Mouse (Mus musculus) urinary bladder, postnatal 25 days (tissue): ENCODE data around the gene Plch2.

Experiments
- DNase-seq: peaks from one replicate; pipeline ENCODE4 v3.0.0; 2022; ENCODE audit warnings: low spot score

The Plch2 gene

DNA sequence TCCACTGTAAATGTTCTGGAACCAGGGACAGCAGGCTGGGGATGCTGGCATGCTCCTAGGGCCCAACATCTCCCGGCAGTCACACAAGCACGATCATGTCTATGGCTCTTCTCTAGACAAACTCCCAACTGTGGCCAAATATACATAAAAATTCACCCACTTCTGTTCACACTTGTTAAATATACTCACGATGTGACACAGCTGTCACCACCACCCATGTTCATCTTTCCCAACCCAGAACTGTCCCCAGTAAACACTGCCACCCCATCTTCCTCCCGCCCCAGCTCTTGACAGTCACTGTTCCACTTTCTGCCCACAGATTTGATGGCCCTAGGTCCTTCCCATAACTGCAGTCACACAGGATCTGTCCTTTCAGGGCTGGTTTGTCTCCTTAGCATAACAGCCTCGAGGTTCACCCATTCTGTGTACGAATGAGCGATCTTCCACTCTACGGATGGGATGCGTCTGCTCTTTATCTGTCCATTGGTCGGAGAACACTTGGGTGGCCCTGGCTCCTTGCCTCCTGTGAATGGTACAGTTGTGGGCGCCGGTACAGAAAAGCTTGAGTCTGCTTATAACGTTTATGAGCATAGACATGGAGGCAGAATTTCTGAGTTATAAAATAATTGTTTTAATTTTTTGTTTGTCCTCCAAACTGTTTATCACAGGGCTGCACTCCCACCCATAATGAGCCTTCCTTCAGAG is 99.1 kb downstream of the Plch2 start:
- no peak for DNase-seq

DNA sequence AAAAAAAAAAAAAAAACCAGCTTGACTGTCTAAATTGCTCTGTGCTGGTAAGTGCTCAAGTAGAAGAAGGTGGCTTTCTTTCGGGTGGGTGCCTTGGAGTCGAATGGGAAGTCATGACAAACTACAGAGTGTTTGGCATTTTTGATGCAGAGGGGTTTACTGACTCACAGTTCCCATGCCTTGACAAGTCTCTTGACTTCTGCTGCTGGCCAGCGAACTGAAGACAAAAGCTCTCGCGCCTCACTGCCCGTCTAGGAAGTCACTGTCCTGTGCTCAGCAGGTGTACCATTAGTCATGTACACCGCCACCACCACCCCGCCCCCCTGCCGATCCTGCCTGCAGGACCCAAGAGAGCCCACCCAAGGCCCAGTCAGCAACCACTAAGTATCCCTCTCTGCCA is 100.0 kb downstream of the Plch2 start:
- DNase-seq: no peak

DNA sequence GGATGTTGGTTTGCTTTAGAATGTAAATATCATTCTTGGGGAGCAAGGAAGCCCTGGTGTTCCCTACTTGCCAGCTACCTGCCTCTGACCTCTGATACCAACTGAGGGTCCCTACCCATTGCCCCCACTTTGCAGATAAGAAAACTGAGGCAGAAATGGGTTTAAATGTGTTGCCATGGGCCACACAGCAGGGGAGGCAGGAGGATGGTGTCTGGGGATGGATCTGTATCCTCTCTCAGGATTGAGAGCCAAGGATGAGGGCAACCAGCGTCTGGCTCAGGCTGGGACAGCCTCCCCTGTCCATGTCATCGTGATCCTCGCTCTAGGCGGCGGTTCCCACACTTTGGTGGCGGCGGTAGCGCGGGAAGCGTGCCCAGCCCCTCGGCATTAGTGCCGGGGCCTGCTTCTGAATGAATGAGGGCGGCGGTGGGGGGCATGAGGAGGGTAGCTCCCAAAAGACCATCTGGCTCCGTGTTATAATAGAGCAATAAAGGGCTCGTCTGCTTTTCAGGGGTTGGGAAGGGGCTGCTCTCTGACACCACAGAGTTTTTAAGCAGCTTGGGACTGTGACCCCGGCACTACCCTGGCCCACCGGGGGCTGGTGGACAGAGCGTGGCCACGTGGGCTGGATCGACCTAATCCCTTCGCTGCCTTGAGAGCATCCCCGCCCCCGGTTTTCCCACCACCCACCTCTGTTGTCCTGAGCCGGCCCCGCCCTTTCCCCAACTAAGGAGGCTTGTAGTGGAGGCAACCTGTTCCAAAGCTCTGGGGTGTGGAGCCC is 103.9 kb downstream of the Plch2 start:
- DNase-seq: no peak

DNA sequence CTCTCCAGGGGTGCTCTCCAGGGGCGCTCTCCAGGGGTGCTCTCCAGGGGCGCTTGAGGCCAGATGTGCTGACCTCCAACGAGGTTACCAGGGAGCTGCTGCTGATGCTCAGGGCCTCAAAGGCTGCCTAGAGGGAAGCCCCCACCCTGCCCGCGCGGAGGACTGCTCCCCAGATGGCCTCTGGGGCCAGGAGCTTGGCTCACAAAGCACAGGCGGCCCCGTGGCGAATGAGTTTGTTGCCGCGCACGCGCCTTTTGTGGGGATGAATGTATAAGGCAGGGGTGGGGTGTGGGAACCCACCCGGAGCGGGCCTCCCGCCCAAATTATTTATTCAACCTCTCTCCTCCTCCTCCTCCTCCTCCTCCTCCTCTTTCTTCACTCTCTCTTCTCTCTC is 107.0 kb downstream of the Plch2 start:
- no peak for DNase-seq

DNA sequence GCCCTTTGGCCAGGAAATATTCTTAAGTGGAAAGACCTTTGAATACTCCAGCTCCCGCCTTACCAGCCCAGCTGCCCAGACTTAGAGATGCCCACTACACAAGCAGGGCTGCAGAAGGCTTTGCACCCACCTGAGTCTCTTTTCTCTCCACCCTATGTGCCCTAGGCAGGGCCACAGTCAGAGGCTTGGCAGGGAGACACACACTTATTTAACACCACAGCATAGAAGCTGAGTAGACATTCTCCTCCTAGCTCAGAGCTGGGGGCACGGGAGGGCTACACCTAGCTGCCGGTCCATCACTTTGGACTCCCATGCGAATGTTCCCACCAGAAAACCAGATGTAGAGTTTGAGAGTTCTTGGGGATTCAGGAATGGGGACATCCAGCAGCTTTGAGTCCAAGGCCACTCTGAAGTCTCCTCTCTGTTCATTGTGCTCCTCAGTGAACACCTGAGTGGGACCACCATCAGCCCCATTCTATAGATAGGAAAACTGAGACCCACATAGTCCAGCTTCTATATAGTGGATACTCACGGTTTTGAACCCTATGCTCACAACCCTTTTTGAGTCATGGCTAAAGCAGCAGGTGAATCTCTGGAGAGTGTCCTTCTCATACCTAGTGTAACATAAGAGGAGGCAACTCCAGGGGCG is 107.5 kb downstream of the Plch2 start:
- DNase-seq: no peak

DNA sequence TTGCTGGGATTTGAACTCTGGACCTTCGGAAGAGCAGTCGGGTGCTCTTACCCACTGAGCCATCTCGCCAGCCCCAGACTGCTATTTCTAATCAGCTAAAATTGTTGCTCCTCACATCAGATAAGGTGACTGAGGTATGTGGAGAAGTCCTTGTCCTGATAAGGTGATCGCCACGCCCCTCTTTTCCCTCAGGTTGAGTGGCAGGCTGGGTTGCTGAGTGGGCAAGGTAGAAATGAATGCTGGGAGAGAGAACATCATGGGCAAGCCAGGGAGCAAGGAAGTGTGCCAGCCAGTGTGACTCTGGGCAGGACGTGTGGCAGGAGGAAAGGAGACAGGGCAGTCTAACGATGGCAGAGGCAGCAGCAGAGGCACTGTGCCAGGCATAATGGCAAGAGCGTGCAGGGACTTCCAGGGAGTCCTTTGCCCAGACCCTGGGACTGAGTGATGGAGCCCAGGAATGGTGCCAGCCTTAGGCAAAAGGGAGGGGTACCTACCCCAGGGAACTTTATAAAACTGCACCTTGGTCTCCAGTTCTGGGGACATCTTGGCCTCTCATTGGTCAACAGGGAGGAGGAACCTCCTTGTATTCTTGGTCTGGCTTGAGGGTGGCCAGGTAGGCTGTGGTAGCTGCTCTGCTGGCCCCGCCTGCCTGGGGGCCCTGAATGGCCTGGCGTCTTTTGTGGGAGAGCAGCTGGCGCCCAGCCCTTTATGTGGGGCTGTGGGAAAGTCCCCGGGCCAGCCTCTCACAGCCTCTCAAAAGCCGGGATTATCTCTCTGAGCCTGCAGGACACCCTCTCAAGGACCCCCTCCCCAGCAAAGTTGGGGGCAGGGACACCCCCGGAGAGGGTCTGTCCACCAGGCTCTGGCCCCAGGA is 108.3 kb downstream of the Plch2 start:
- no peak for DNase-seq

DNA sequence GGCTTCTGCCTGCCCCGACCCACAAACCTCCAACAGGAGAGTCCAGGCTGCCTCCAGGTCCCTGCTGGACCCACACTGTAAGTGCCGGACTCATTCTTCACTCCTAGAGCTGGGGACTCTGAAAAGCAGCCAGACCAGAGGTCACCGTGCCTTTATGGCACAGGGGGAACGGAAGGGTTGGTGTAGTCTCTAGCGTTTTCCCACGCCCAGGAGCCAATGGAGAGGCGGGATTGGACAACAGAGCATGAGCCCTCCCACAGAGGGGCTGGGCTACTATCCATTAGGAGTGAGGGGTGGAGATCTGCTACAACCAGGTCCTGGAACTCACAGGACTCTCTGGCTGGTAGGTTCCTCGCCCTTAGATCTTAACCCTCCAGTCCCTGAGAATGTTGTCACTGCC is 110.3 kb downstream of the Plch2 start:
- DNase-seq: peak; percentile 49

DNA sequence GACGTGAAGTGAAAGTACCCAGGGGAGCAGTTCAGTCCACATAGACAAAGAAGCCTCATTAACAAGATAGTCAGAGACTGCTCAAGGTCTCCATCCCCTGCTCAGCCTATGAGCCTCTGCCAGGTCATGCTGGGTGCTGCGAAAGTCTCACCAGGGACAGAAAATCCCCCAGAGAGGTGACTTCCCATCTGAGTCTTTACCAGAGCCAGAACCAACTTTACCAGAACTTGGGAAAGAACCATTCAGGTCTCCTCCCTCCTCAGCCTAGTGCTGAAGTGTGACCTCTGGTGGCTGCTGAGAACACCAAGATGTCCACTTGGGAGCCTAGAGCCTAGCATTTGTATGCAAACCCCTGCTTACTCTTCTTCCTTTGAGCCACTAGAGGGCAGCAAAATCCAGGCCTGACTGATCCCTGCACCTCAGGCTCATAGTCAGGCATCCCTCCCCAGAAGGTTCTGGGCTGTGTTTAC is 112.4 kb downstream of the Plch2 start:
- peak; percentile 62 for DNase-seq

DNA sequence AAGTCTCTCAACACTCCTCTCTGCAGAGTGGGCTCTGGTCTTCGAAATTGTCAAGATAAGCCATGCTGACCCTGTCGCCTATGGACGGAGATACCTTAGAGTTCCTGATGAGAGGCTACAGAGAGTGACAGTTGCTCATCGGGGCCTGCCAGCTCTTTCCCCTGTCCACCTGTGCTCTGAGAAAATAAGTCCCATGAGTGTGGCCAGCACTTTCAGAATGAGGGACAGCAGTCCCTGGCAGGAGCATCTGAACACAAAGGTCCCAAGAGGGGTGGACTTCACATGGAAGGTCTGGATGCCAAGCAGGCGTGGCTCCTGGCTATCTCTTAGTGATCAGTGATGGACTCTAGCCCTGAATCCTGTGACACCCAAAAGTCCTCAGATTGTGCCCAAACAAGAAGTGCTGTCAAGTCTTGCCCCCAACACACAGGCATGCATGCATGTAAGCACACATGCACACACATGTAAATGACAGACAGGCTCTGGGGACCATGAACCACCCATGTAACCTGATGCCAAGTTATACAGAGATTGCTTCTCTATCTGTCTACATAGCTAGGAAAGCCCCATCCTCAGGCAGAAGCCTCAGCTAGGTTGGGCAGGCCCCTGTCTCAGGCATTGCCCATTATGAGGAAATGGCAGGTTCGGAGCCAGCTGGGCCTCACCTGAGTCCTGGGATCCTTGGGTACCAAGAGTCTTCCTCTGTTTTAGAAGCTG is 113.1 kb downstream of the Plch2 start:
- DNase-seq: no peak

DNA sequence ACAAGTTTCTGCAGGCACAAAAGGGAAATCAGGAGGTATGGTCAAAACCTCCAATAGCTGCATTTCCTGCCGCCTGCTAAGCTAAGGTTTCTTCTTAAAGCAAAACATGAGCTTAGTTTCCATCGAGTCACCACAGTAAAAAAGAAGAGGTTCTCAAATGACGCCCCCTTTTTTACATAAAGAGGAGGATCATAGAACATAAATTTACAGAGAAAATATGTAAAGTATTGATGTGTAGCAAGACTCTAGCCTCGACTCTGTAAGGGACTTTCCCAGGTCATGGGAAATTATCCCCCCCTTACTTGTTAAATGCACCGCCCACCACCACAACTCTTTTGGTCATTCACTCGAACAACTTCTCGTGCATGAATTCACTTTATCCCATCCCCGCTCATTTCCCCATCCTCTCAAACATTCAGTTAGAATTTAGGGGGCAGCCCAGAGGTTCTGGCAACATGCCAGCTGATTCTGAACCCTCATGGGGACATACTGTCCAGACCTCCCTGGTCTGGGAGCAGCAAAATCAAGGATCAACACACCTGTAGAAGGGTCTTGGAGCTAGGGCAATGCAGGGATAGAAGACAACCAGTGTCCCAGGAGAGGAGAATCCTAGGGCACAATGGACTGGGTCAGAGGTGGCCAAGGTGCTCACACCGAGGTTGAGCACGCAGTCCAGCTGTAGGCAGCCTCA is 113.8 kb downstream of the Plch2 start:
- DNase-seq: no peak

DNA sequence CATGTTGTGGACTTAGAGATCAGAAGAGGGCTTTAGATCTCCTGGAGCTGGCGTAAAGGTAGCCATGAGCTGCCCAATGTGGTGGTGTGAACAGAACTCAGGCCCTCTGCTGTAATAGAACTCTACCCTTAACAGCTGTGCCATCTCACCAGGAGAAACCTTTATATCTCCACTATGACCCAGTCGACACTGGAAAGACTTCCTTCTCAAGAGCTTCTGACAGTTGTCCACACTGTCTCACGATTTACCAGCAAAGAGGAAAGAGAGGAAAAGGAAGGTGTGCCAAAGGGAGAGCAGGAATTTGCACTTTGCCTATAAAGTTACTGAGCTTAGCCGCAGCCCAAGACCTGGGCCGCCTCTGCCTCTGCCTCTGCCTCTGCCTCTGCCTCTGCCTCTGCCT is 114.8 kb downstream of the Plch2 start:
- no peak for DNase-seq

DNA sequence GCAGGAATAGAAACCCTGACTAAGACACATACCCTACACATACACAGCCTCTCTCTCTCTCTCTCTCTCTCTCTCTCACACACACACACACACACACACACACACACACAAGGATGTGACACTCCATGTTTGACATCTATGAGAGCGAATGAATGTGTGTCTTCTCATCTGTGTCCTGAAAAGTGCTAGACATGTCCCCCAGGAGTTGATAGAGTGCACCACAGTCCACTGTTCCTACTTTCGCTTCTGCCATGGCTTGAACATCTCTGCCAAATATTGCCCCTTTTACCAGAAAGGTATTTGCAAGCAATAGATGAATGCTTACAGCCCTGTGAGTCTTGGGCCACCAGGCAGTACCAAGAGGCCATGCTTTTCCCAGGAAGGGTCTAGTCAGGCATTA is 116.4 kb downstream of the Plch2 start:
- DNase-seq: no peak

DNA sequence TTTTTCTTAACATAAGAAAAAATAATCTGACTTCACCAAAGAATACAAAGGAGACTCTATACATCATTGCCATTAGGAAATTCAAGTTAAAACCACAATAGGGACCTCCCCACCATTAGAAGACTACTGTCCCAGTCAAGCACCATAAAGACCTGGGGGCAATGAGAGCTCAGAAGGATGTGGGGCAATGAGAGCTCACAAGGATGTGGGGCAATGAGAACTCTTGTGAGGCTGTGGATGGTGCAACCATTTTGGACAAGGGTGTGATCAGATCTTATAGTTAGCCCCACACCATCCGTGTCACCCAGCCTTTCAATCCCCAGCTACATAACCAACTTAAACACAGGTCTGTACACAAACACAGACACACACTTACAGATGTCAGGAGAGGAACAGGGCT is 118.8 kb downstream of the Plch2 start:
- no peak for DNase-seq

DNA sequence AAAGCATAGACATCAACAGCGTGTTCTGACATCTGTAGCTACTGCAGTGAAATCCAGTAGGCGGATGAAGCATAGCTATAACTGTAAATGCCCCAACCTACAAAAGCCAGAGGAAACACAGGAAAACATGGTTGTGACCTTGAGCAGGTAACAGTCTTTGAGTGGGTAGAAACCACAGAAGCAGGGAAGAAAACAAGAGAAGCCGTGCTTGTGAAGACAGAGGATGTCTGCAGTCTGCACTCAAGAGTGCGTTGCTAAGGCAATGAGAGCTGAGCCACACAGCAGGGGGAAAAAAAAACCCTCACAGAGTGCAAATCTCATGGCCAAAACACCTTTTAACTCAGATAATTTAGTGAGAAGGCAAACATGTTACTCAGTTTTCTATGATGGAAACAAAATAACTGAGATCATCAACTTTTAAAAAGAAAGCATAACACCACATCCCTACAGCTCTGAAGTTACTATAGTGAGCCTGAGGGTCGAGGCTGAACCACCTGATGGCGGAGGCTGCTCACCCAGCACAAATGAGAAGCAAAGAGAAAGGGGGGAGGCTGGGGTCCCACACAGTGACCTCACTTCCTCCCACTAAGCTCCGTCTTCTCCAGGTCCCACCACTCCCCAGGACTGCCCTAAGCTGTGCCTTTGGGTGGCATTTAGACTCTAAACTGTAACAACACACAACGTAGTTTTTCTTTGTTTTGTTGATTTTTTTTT is 119.9 kb downstream of the Plch2 start:
- no peak for DNase-seq

DNA sequence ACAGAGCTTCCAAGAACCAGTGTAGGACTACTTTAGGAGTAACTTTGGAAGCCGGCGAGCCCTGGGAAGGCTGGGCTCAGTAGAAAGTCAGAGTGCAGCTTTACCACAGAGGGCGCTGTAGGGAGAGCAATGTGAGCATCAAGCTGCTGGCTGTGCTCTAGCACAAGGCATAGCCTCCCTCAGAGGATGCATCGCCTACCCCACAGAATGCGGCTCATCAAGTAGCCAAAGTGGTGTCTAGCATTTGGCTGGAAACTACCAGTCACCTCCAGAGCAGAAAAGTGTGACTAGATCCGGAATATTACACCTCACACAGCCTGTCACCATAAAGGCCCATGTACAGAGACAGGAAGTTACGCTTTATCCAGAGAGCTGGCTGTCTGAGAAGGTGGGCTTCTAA is 120.8 kb downstream of the Plch2 start:
- no peak for DNase-seq

DNA sequence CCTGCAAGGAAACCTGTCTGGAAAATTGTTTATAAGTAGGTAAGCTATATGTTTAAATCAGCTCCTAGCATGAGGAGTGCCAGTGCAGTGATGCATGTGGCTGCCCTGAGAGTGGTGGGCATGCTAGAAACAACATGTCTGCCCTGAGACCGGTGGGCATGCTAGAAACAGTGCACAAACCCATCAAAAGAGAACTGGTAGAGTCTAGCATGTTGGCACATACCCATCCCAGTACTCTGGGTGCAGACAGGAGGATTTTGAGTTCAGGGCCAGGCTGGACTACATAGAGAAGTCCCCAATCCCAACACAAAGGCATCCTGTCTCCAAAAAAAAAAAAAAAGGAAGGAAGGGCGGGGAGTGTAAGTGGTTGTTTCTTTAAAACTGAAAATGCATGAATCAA is 121.8 kb downstream of the Plch2 start:
- no peak for DNase-seq

DNA sequence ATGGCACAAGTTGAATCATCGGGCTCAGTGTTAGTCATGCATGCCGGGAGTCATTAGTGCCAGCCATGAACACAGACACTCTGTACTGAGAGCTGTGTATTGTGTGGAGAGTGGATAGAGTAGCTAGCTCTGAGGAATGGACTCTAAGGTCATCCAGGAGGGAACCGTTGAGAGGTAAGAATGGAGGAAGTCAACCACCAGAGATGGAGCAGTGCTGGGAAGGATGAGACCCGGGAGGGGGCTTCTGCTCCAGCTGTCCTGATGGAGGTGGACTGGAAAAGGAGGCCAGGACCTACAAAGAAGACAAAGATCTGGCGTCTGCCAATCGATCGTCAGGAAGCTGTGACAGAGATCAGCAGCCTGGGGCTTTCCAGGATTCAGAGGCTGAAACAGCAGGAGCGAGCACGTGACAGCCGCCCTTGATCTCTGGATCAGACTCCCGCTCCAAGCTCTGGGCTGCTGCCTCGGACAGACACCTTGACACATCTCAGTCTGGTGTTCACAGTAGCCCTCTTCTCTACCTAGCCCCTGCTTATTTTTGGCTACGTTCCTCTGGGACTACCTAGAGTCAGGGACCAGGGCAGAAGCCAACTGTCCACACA is 123.2 kb downstream of the Plch2 start:
- DNase-seq: no peak
